Mouse (Mus musculus) stomach, postnatal 0 days (tissue): Measurements from ENCODE around the gene Sync.

Source experiments
- CTCF ChIP-seq: IDR thresholded peaks from 2 replicates; pipeline ENCODE4 v1.5.1; 2016; ENCODE audit warnings: antibody characterized with exemption, low read depth, mild to moderate bottlenecking, moderate library complexity
- EP300 ChIP-seq: optimal IDR thresholded peaks from 2 replicates; pipeline ENCODE3; 2016; ENCODE audit warnings: antibody characterized with exemption

- no peak for TF ChIP-seq CTCF
- TF ChIP-seq EP300 = no peak
Measured at GRCm38 (mm10) chr4:129295188-129295587, 7.8 kb downstream of the Sync start.
